Mouse (Mus musculus): Measurements from ENCODE around the gene Zfp1.

- TF ChIP-seq CTCF (IDR thresholded peaks at IDR 0.05; ENCODE audit: control insufficient read depth, insufficient read depth, low read length): no peak
- TF ChIP-seq POLR2A (IDR thresholded peaks at IDR 0.05; ENCODE audit: borderline replicate concordance, control insufficient read depth, low read depth, low read length): no peak
These were observed 70.1 kb downstream of the Zfp1 start for GRCm38 (mm10) chr8:111713291-111713690.

Data from bone marrow, adult 2 months (tissue).